Mouse (Mus musculus): Measurements from ENCODE around the gene 1700030K09Rik. TPM values are rescaled to one million over a fixed set of nuclear protein-coding genes. Genes with fewer than 3 reads are reported as not detected.

Gene 1700030K09Rik
- total RNA-seq (2012; rRNA removed) (8.4 and 9.2 TPM in 2 replicates), polyA plus RNA-seq (2012; ENCODE audit: insufficient read depth in 1 of 2, insufficient read length in 2 of 2, low read depth in 1 of 2, low replicate concordance in 2 of 2, missing spikeins in 1 of 2) (10 to 100 TPM in 1 of 2 experiments, not detected in 1; 10.3 TPM)

- Histone ChIP-seq H3K4me1 (ENCODE audit: control insufficient read depth in 1 of 2, insufficient read depth in 2 of 2, low read length in 2 of 2) (peaks cover 2 to 19% of the 10 kb centered on the region in 2 experiments; a peak in 3 of 4 replicates), H3K36me3 (ENCODE audit: control insufficient read depth in 1 of 2, insufficient read depth in 2 of 2, low read length in 2 of 2) (peaks cover 0 to 18% of the 10 kb centered on the region in 2 experiments; a peak in 2 of 4 replicates), H3K27me3 (ENCODE audit: control insufficient read depth in 1 of 2, insufficient read depth in 2 of 2, low read length in 2 of 2) (no peaks in the 10 kb centered on the region), H3K27ac (ENCODE audit: control insufficient read depth, low read depth, low read length) (peak within 1 kb of the TSS; percentile 68), H3K9ac (ENCODE audit: control insufficient read depth, low read depth, low read length, poor library complexity, severe bottlenecking) (peak within 1 kb of the TSS; percentile 85), H3K79me2 (ENCODE audit: control insufficient read depth, insufficient read depth, low read length, poor library complexity) (peaks cover 20% of the 10 kb centered on the region), H3K9me3 (replicated peaks; ENCODE audit: insufficient read depth, low read length) (no peaks in the 10 kb centered on the region), H3K4me3 (ENCODE audit: control insufficient read depth in 1 of 2, insufficient read depth in 1 of 2, low read depth in 2 of 2, low read length in 2 of 2) (peak within 1 kb of the TSS; percentile 59 to 79)
- peak; percentile 99 for DNase-seq (ENCODE audit: low read depth, low spot score)
- TF ChIP-seq USF2 (IDR thresholded peaks at IDR 0.05; ENCODE audit: borderline replicate concordance in 1 of 2, insufficient read depth in 1 of 2, low read depth in 1 of 2, low read length in 2 of 2) (no peak), BHLHE40 (IDR thresholded peaks at IDR 0.05; ENCODE audit: borderline replicate concordance, low read depth, low read length) (peak; percentile 96), CHD2 (IDR thresholded peaks at IDR 0.05; ENCODE audit: low read length) (peak; percentile 76), HCFC1 (IDR thresholded peaks at IDR 0.05; ENCODE audit: low read depth, low read length) (peak; percentile 97), MYC (IDR thresholded peaks at IDR 0.05; ENCODE audit: low read depth, low read length) (peak; percentile 96), KAT2A (conservative IDR thresholded peaks at IDR 0.05; ENCODE audit: low read depth, low read length) (peak; percentile 98), SIN3A (IDR thresholded peaks at IDR 0.05; ENCODE audit: low read length) (peak; percentile 92), CHD1 (IDR thresholded peaks at IDR 0.05; ENCODE audit: low read depth, low read length) (no peak), POLR2AphosphoS5 (IDR thresholded peaks at IDR 0.05; ENCODE audit: borderline replicate concordance, low read depth, low read length) (no peak), JUND (IDR thresholded peaks at IDR 0.05; ENCODE audit: low read depth, low read length) (no peak), RCOR1 (IDR thresholded peaks at IDR 0.05; ENCODE audit: low read depth, low read length) (no peak), ZC3H11A (IDR thresholded peaks at IDR 0.05; ENCODE audit: low read depth, low read length) (no peak), GABPA (IDR thresholded peaks at IDR 0.05; ENCODE audit: low read depth, low read length) (no peak), TCF12 (IDR thresholded peaks at IDR 0.05; ENCODE audit: low read depth, low read length) (peak; percentile 69; the same call in 1 of the 2 replicates), ZNF384 (IDR thresholded peaks at IDR 0.05; ENCODE audit: low read depth, low read length) (no peak), MAX (IDR thresholded peaks at IDR 0.05; ENCODE audit: low read length) (peak; percentile 94), POLR2A (IDR thresholded peaks at IDR 0.05; ENCODE audit: control insufficient read depth in 1 of 2, insufficient read depth in 1 of 2, low read depth in 1 of 2, low read length in 2 of 2, poor library complexity in 1 of 2) (peak; percentile 75 to 94; a peak in 3 of 4 replicates), NRF1 (IDR thresholded peaks at IDR 0.05; ENCODE audit: insufficient read depth, low read depth, low read length, poor library complexity, severe bottlenecking) (peak; percentile 53; the same call in 1 of the 2 replicates), GATA1 (IDR thresholded peaks at IDR 0.05; ENCODE audit: low read depth, low read length) (no peak), TAL1 (IDR thresholded peaks at IDR 0.05; ENCODE audit: low read length) (no peak), NELFE (IDR thresholded peaks at IDR 0.05; ENCODE audit: low read depth, low read length) (peak; percentile 88), MAFK (IDR thresholded peaks at IDR 0.05; ENCODE audit: borderline replicate concordance, low read depth, low read length) (no peak), CTCF (IDR thresholded peaks at IDR 0.05 in 2 of 3, conservative IDR thresholded peaks at IDR 0.05 in 1 of 3; ENCODE audit: control insufficient read depth in 1 of 3, insufficient read depth in 1 of 3, low read depth in 2 of 3, low read length in 3 of 3, poor library complexity in 1 of 3, severe bottlenecking in 1 of 3) (no peak), MXI1 (IDR thresholded peaks at IDR 0.05; ENCODE audit: low read depth, low read length) (peak; percentile 99), TBP (IDR thresholded peaks at IDR 0.05; ENCODE audit: low read depth, low read length) (peak; percentile 82), E2F4 (IDR thresholded peaks at IDR 0.05; ENCODE audit: borderline replicate concordance, low read depth, low read length) (no peak), MEF2A (IDR thresholded peaks at IDR 0.05; ENCODE audit: extremely low read depth, insufficient replicate concordance, low read depth, low read length, poor library complexity, severe bottlenecking) (no peak), SMC3 (IDR thresholded peaks at IDR 0.05; ENCODE audit: low read depth, low read length) (no peak), ZKSCAN1 (IDR thresholded peaks at IDR 0.05; ENCODE audit: low read depth, low read length) (no peak), RAD21 (IDR thresholded peaks at IDR 0.05; ENCODE audit: low read depth, low read length) (no peak), ETS1 (IDR thresholded peaks at IDR 0.05; ENCODE audit: low read depth, low read length) (no peak), USF1 (IDR thresholded peaks at IDR 0.05; ENCODE audit: low read depth, low read length) (no peak), EP300 (IDR thresholded peaks at IDR 0.05; ENCODE audit: low read depth in 1 of 2, low read length in 2 of 2) (no peak), MAZ (IDR thresholded peaks at IDR 0.05; ENCODE audit: low read depth, low read length) (no peak), ZMIZ1 (IDR thresholded peaks at IDR 0.05; ENCODE audit: low read depth, low read length) (no peak; the same call in 1 of the 2 replicates), MYB (IDR thresholded peaks at IDR 0.05; ENCODE audit: low read depth, low read length) (no peak)
These were observed at the start of gene 1700030K09Rik, which contains the start of gene Calr3 for GRCm38 (mm10) chr8:72443338-72443993. 1700030K09Rik (plus strand) TSS chr8:72443880. Calr3 (minus strand) TSS chr8:72443870.

All from MEL (cell line).